Mouse (Mus musculus) limb, embryonic 15.5 days (tissue): ENCODE data around the gene Adgrg1. TPM values are rescaled to one million over a fixed set of nuclear protein-coding genes. Genes with fewer than 3 reads are reported as not detected.

Source experiments
- ATAC-seq: fragments of 200-750 bp; cut with Nextera tagmentation; 2 replicates; pipeline ENCODE4 v1.8.0; 2017; ENCODE audit warnings: low read depth, moderate TSS enrichment; ENCODE audit not compliant: insufficient number of reproducible peaks, low FRiP score, low TSS enrichment
- H3K27ac ChIP-seq: fragments of 300-500 bp; sonication (generic); 2 replicates; pipeline ENCODE4 v1.5.1; 2015; ENCODE audit warnings: moderate library complexity, mild to moderate bottlenecking, inconsistent platforms
- H3K27me3 ChIP-seq: fragments of 300-500 bp; sonication (generic); 2 replicates; pipeline ENCODE4 v1.6.1; 2015; ENCODE audit warnings: inconsistent platforms
- H3K36me3 ChIP-seq: fragments of 300-500 bp; sonication (generic); 2 replicates; pipeline ENCODE4 v1.6.1; 2015; ENCODE audit warnings: inconsistent platforms
- H3K4me1 ChIP-seq: fragments of 300-500 bp; sonication (generic); 2 replicates; pipeline ENCODE4 v1.6.1; 2015; ENCODE audit warnings: inconsistent platforms
- H3K4me2 ChIP-seq: fragments of 300-500 bp; sonication (generic); 2 replicates; pipeline ENCODE4 v1.6.1; 2015; ENCODE audit warnings: mild to moderate bottlenecking, inconsistent platforms
- H3K4me3 ChIP-seq: fragments of 300-500 bp; sonication (generic); 2 replicates; pipeline ENCODE4 v1.5.1; 2015; ENCODE audit warnings: mild to moderate bottlenecking, inconsistent platforms
- H3K9ac ChIP-seq: fragments of 300-500 bp; sonication (generic); 2 replicates; pipeline ENCODE4 v1.6.1; 2015; ENCODE audit warnings: inconsistent platforms
- H3K9me3 ChIP-seq: fragments of 300-500 bp; sonication (generic); 2 replicates; pipeline ENCODE4 v1.6.1; 2016; ENCODE audit warnings: inconsistent platforms
- WGBS: fragments of 180-500 bp; shearing (Covaris S2); methylation state at CpG from one replicate; pipeline ENCODE4 v1.1.7; 2015; 5-methylcytosine and 5-hydroxymethylcytosine counted together
- polyA plus RNA-seq: library from polyadenylated mRNA; unstranded; fragments of >200 nt; fragmentation: Nextera tagmentation; extraction: Ambion mirVana; gene quantifications from 2 replicates; pipeline ENCODE4 v1.2.1, GENCODE M21; 2015

Adgrg1 gene
- 23.2 and 25.0 TPM in 2 replicates for polyA plus RNA-seq

DNA sequence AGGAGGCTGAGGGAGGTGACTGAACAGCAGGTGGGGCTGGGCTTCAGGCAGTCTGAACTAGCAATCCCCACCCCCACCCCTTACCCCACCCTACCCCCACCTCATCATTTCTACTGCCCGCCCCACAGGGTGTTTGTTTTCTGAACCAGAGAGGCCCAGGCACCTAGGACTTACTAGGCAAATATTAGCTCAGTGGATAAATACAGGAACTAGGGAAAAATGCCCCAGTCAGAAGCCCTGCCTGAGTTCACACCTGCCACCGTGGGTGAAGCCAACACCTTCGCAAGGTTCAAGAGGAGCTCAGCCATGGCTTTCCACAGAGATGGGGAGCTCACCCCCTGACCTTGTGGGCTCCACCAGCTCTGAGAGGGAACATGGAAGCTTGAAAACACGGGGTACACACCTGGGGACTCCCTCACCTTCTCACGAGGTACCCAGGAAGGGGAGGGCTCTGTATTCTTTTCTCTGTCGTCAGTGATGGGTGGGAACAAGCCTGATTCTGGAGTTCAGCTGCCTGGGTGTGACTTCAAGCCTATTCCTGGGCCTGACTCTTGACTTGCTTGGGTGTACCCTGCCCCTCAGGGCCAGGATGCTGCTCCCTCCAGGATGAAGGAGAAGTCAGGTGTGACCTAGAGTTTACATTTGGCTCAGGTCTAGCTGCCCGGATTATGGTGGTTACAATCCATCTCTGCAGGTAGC, at the start of gene Adgrg1:
TSS of gene Adgrg1 (plus strand) at position 285 of the 699 bp plus-strand sequence.
- Histone ChIP-seq H3K36me3 (no peaks in the 10 kb centered on the region), H3K9me3 (no peaks in the 10 kb centered on the region), H3K4me1 (peaks cover 22% of the 10 kb centered on the region), H3K9ac (no peak within 1 kb of the TSS), H3K4me3 (no peak within 1 kb of the TSS), H3K27ac (no peak within 1 kb of the TSS), H3K4me2 (no peak within 1 kb of the TSS), H3K27me3 (0 out of 2 replicates have a peak, but pooled peaks cover 4% of the 10 kb centered on the region)
- WGBS, result 37% methylated on average over 7 of the region's 7 CpGs
- no peak for ATAC-seq

DNA sequence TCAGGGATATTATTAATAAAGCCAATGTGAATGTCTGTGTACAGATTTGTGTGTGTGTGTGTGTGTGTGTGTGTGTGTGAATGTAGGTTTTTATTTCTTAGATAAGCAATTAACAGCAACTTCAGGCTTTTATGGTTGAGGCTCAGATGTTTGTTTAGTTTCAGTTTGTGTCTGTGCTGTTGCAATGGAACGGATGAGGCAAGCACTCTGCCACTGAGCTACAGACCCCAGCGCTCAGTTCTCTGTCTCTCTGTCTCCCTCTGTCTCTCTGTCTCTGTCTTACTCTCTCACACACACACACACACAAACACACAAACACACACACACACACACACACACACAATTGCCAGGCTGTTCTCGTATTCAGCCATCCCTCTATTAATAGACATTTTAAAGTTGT, 46.3 kb upstream of the Adgrg1 start:
- no peaks in the 10 kb centered on the region for H3K4me1 ChIP-seq
- no peaks in the 10 kb centered on the region for H3K27me3 ChIP-seq
- no peaks in the 10 kb centered on the region for H3K9me3 ChIP-seq
- no peaks in the 10 kb centered on the region for H3K36me3 ChIP-seq
- no peak overlapping the region for H3K4me2 ChIP-seq
- no peak overlapping the region for H3K27ac ChIP-seq
- WGBS, result 70% methylated on average over 3 of the region's 3 CpGs
- H3K4me3 ChIP-seq, result no peak overlapping the region
- no peak for ATAC-seq
- no peak overlapping the region for H3K9ac ChIP-seq

DNA sequence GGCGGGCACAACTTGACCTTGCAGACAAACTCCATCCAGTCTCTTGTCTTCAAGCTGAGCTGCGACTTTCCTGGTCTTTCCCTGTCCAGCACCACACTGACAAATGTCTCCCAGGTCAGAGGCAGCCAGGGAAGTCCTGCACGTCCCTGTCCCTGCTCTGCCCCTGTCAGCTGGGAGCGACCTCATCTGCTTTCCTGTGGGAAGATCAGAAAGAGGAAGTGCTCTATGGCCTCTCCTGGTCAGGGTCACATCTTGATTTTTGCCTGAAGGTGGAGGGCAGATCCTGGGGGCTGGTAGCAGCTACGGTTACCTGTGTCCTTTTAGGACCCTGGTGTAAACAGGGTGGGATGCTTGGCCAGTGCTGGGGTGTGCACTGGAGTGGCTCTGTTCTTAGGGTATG, 40.6 kb upstream of the Adgrg1 start:
- Histone ChIP-seq H3K36me3 (no peaks in the 10 kb centered on the region), H3K27me3 (no peaks in the 10 kb centered on the region), H3K27ac (no peak overlapping the region), H3K9me3 (no peaks in the 10 kb centered on the region), H3K9ac (no peak overlapping the region), H3K4me3 (no peak overlapping the region), H3K4me2 (no peak overlapping the region), H3K4me1 (no peaks in the 10 kb centered on the region)
- 47% methylated on average over 5 of the region's 5 CpGs for WGBS
- ATAC-seq, result no peak

DNA sequence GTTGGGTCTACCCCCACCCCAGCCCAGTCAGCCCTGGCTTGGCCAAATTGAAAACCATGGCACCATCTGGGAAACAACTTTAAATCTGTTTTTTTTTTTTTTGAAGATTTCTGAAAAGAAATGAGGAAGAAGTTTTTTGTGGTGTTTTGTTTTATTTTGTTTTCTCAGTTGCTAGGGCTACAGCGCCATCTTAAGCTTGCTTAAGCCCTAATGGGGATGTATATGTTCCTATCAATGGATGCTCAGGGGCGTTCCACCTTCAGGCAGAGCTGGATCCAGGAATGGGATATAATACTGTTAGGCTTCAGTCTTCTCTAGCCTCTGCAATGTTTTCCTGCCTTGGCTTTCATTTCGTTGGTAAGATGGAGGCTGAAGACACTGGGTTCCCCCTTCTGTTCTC, 39.4 kb upstream of the Adgrg1 start:
- Histone ChIP-seq H3K4me2 (no peak overlapping the region), H3K4me3 (no peak overlapping the region), H3K4me1 (no peaks in the 10 kb centered on the region), H3K27ac (no peak overlapping the region), H3K36me3 (no peaks in the 10 kb centered on the region), H3K9ac (no peak overlapping the region), H3K9me3 (no peaks in the 10 kb centered on the region), H3K27me3 (no peaks in the 10 kb centered on the region)
- WGBS, result 74% methylated on average over 3 of the region's 3 CpGs
- no peak for ATAC-seq

DNA sequence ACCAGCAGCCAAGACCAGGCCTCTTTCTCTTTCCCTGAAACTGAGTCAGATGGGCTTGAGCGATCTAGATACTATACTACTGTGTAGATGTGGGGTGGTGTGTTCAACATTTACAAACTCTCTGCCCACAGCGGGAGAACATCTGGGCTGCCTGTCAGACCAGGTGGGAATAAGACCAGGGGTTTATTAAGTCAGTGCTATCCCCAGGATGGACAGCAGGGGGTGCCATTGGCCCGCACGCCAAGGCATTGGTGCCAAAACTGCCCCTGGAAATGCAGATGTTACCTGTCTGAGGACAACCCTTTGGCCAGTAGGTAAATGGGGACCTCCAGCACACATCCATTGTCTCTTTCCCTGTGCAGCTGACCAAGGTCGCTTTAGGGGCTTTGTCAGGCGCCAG, 32.0 kb upstream of the Adgrg1 start:
- no peak overlapping the region for H3K27ac ChIP-seq
- 16% methylated on average over 6 of the region's 6 CpGs for WGBS
- H3K4me3 ChIP-seq, result no peak overlapping the region
- no peaks in the 10 kb centered on the region for H3K9me3 ChIP-seq
- H3K4me1 ChIP-seq, result no peaks in the 10 kb centered on the region
- H3K4me2 ChIP-seq, result no peak overlapping the region
- no peak overlapping the region for H3K9ac ChIP-seq
- H3K27me3 ChIP-seq, result 0 out of 2 replicates have a peak, but pooled peaks cover 4% of the 10 kb centered on the region
- ATAC-seq, result no peak
- no peaks in the 10 kb centered on the region for H3K36me3 ChIP-seq

DNA sequence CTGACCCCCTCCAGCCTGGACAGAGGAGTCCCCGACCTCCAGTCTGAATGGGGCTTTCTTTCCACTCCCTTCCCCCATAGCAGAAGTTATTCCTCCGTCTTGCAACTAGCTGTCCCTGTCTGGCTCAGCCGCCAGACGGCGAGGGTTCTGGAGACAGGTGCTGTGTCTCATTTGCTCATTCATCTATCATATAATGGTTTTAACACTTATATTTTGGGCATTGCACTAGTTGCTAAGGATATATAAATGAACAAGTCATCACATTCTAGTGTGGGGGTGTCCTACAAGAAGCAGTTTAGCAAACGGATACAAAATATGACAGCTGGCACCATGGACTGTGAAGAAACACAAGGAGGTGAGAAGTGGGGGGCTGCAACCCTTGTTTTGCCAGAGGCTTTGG, 29.4 kb upstream of the Adgrg1 start:
- H3K9ac ChIP-seq, result no peak overlapping the region
- H3K9me3 ChIP-seq, result no peaks in the 10 kb centered on the region
- no peaks in the 10 kb centered on the region for H3K36me3 ChIP-seq
- H3K27me3 ChIP-seq, result 0 out of 2 replicates have a peak, but pooled peaks cover 4% of the 10 kb centered on the region
- no peak overlapping the region for H3K4me3 ChIP-seq
- H3K4me2 ChIP-seq, result no peak overlapping the region
- no peak overlapping the region for H3K27ac ChIP-seq
- ATAC-seq, result no peak
- 58% methylated on average over 6 of the region's 6 CpGs for WGBS
- no peaks in the 10 kb centered on the region for H3K4me1 ChIP-seq

DNA sequence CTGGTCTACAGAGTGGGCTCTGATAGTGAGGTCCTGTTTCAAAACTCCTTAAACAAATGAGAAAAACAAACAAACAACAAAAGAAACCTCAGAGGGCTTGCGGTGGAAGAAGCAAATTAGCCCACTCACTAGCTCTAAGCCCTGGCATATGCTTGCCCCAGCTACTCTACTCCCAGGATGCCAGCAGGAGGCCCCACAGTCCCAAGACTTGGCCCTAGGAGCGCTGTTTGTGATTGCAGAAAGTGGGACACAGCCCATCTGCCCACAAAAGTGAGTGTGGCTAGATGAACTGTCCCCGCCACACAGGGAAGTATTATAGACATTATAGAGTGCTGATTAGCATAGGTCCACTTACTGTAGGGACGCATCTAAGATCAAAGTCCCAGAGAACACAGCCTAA, 26.1 kb upstream of the Adgrg1 start:
- Histone ChIP-seq H3K4me3 (no peak overlapping the region), H3K27me3 (no peaks in the 10 kb centered on the region), H3K9me3 (no peaks in the 10 kb centered on the region), H3K4me2 (no peak overlapping the region), H3K4me1 (no peaks in the 10 kb centered on the region), H3K27ac (no peak overlapping the region), H3K9ac (no peak overlapping the region), H3K36me3 (no peaks in the 10 kb centered on the region)
- 78% methylated on average over 4 of the region's 4 CpGs for WGBS
- no peak for ATAC-seq

DNA sequence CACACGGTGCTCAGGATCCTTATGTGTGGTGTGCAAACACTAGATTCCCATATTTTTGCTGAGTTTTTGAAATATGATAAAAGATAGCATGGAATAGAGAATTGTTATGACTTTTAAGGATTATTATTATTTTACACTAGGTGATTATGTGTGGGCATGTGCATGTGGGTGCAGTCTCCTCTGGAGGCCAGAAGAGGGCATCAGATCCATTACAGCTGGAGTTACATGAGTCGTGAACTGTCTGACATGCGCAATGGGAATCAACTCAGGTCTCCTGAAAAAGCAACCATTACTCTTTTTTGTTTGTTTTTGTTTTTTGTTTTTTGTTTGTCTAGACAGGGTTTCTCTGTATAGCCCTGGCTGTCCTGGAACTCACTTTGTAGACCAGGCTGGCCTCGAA, 25.5 kb upstream of the Adgrg1 start:
- ATAC-seq, result no peak
- no peaks in the 10 kb centered on the region; the same call in 1 of the 2 replicates for H3K4me1 ChIP-seq
- no peak overlapping the region for H3K9ac ChIP-seq
- H3K27ac ChIP-seq, result no peak overlapping the region
- no peaks in the 10 kb centered on the region for H3K27me3 ChIP-seq
- H3K4me3 ChIP-seq, result no peak overlapping the region
- 81% methylated on average over 4 of the region's 4 CpGs for WGBS
- H3K4me2 ChIP-seq, result no peak overlapping the region
- H3K36me3 ChIP-seq, result no peaks in the 10 kb centered on the region
- no peaks in the 10 kb centered on the region for H3K9me3 ChIP-seq

DNA sequence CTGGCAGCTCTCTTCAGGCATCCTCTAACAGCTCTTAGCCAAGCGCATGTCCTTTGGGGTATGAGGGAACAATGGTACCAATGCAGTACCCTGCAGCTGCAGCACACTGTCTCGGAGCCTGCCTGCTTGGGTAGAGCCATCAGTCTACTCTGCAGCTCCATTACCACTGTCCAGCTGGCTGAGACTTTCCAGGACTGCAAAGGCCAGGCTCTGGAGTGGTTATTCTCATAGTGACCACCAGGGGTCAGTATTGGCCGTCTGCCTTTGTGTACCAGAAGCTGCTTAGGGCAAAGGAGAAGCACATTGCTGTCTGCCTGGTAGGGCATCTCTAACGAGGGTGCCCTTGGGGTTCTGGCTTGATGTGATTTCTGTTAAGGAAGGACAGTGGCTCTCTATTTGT, 24.5 kb upstream of the Adgrg1 start:
- Histone ChIP-seq H3K27ac (no peak overlapping the region), H3K4me2 (no peak overlapping the region), H3K36me3 (no peaks in the 10 kb centered on the region), H3K4me3 (no peak overlapping the region), H3K9ac (no peak overlapping the region), H3K9me3 (no peaks in the 10 kb centered on the region), H3K4me1 (peaks cover 4% of the 10 kb centered on the region; the same call in 1 of the 2 replicates), H3K27me3 (no peaks in the 10 kb centered on the region)
- no peak for ATAC-seq
- WGBS, result 17% methylated on average over 4 of the region's 4 CpGs

DNA sequence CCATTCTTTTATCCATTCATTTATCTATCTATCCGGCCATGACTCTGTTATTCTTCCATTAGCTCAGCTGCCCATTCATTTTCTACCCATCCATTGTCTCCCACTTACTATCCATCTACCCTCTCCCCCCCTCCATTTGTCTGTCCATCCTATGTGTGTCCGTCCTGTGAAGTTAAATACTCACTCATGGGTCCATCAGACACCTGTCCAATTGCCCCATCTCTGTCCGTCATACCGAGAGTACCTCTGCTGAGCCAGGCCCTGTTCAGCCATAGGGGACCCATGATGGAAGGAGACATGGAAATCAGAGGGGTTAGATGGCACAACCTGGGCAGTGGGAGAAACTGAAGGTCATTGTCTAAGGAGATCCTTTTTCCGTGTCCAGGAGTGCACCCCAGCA, 24.1 kb upstream of the Adgrg1 start:
- H3K9me3 ChIP-seq, result no peaks in the 10 kb centered on the region
- 76% methylated on average over 5 of the region's 5 CpGs for WGBS
- no peaks in the 10 kb centered on the region for H3K27me3 ChIP-seq
- no peak overlapping the region for H3K9ac ChIP-seq
- no peak for ATAC-seq
- no peak overlapping the region for H3K4me3 ChIP-seq
- H3K4me1 ChIP-seq, result peaks cover 4% of the 10 kb centered on the region; the same call in 1 of the 2 replicates
- H3K27ac ChIP-seq, result no peak overlapping the region
- no peaks in the 10 kb centered on the region for H3K36me3 ChIP-seq
- H3K4me2 ChIP-seq, result no peak overlapping the region

DNA sequence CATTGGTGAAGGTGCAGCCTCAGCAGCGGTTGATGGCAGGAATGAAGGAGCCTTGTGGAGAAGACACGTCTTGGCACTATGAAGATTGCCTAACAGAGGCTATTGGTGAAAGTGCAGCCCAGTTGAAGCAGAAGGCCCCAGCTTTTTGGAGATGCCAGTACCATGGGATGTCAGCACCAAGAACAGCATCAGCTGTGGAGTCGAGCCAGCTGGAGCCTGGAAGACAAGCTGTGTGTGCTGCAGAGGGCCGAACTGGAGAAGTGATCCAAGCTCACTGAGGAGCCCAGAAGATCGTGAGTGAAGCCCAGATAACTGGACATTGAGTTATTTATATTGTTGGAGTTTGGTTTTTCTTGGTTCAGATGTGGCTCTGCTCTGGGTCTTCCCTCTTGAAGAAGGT, 22.5 kb upstream of the Adgrg1 start:
- H3K4me2 ChIP-seq, result no peak overlapping the region
- no peak for ATAC-seq
- H3K9me3 ChIP-seq, result no peaks in the 10 kb centered on the region
- H3K36me3 ChIP-seq, result no peaks in the 10 kb centered on the region
- H3K9ac ChIP-seq, result no peak overlapping the region
- H3K4me1 ChIP-seq, result peaks cover 4% of the 10 kb centered on the region; the same call in 1 of the 2 replicates
- no peaks in the 10 kb centered on the region for H3K27me3 ChIP-seq
- H3K27ac ChIP-seq, result no peak overlapping the region
- WGBS, result 70% methylated on average over 5 of the region's 5 CpGs
- H3K4me3 ChIP-seq, result no peak overlapping the region

DNA sequence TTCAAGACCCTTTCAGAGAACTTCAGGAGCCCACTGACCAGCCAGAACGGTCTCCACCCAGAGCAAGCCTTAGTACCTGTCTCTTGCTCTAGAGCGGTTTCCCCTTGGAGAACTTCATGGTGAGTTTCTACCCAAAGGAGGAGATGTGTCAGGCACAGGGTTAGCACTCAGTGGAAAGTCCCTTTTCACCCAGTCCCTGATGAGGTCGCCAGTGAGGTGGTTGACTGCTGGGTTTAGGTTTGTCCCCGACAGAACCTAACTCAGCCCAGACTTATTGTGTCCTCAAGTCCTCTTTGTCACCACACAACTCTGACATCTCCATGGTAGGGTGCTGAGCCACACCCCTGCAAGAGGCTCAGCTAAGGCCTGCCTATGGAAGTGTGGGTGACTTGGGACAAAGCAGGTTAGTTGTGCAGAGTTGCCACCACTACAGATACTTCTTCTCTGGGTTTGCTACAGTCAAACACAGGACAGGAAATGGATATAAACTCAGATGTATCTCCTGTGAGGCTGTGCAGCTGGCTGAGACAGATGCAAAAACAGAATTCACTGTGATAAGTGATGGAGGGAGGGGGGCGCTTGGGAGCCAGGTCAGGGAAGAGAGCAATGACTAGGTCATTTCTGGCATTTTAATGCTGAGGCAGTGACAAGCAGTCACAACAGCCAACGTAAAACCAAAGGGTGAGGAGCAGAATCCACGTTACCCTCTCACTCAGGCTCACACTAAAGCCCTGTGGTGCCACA, 20.8 kb upstream of the Adgrg1 start:
- no peak overlapping the region for H3K4me2 ChIP-seq

More for the DNA sequence above, 20.8 kb upstream of the Adgrg1 start:
- H3K9me3 ChIP-seq, result no peaks in the 10 kb centered on the region
- 65% methylated on average over 7 of the region's 7 CpGs for WGBS
- no peak overlapping the region for H3K9ac ChIP-seq
- no peak overlapping the region for H3K27ac ChIP-seq
- H3K4me1 ChIP-seq, result peaks cover 4% of the 10 kb centered on the region; the same call in 1 of the 2 replicates
- H3K4me3 ChIP-seq, result no peak overlapping the region
- H3K36me3 ChIP-seq, result no peaks in the 10 kb centered on the region
- ATAC-seq, result no peak
- no peaks in the 10 kb centered on the region for H3K27me3 ChIP-seq
